Mouse (Mus musculus): ENCODE measurements around the gene Tmem251. TPM values are rescaled to one million over a fixed set of nuclear protein-coding genes. Genes with fewer than 3 reads are reported as not detected.

Gene Tmem251
- polyA plus RNA-seq, 1 experiment from 2014 or later, result 13.2 TPM

DNA sequence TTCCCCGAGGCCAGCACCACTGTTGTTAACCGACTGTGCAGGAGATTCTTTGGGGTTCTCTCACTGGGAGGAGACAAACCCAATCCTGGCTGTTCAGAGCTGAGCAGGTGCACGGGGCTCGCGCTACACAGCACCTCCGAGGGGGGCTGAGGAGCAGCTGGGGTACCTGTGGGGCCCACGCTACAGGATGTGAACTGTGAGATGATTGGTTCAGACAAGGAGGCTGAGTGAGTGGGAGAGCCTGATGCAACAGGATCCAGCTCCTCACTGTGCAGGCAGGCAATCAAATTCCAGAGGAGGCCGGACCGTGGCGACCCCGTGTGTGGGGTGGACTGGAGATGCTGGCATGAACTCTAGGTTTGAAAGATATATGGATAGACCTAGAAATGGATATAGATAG lies 21.1 kb upstream of the Tmem251 start:
- 60% methylated on average over 11 of the region's 11 CpGs for WGBS
- Histone ChIP-seq H3K27me3 (ENCODE audit: control insufficient read depth, insufficient read depth, low read length) (no peaks in the 10 kb centered on the region), H3K27ac (replicated peaks; ENCODE audit: low read depth, low read length) (no peak overlapping the region), H3K36me3 (ENCODE audit: control insufficient read depth, insufficient read depth, low read length) (no peaks in the 10 kb centered on the region), H3K4me1 (ENCODE audit: control insufficient read depth, insufficient read depth, low read length) (no peaks in the 10 kb centered on the region), H3K9ac (replicated peaks; ENCODE audit: low read length) (no peak overlapping the region), H3K4me3 (replicated peaks; ENCODE audit: low read depth, low read length) (no peak overlapping the region), H3K4me2 (ENCODE audit: low read length) (no peak overlapping the region), H3K9me3 (ENCODE audit: control insufficient read depth, low read length) (no peaks in the 10 kb centered on the region)
- no peak for ATAC-seq (ENCODE audit: low FRiP score, low TSS enrichment)
- DNase-seq, result no peak

DNA sequence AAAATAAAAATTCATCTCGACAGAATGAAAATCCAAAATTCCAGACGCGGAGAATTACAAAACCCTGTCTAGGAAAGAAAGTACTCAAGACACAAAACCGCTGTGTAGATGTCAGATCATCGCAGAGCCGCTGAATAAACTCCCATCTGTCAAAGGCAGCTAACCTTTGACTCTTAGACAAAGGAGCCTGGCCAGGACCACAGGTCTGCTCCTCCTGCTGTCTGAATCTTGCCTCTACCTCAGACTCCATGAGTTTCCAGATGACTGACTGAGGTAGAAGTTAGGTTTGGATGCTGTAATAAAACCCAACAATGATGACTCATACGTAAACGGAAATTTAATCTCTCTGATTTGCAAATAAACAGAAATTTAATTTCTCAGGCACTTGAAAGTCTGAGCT lies 20.6 kb upstream of the Tmem251 start:
- no peak for ATAC-seq (ENCODE audit: low FRiP score, low TSS enrichment)
- H3K4me2 ChIP-seq (ENCODE audit: low read length), result no peak overlapping the region
- H3K4me1 ChIP-seq (ENCODE audit: control insufficient read depth, insufficient read depth, low read length), result no peaks in the 10 kb centered on the region
- no peaks in the 10 kb centered on the region for H3K27me3 ChIP-seq (ENCODE audit: control insufficient read depth, insufficient read depth, low read length)
- no peaks in the 10 kb centered on the region for H3K9me3 ChIP-seq (ENCODE audit: control insufficient read depth, low read length)
- H3K9ac ChIP-seq (replicated peaks; ENCODE audit: low read length), result no peak overlapping the region
- no peak for DNase-seq
- no peak overlapping the region for H3K4me3 ChIP-seq (replicated peaks; ENCODE audit: low read depth, low read length)
- 66% methylated on average over 8 of the region's 8 CpGs for WGBS
- no peaks in the 10 kb centered on the region for H3K36me3 ChIP-seq (ENCODE audit: control insufficient read depth, insufficient read depth, low read length)
- H3K27ac ChIP-seq (replicated peaks; ENCODE audit: low read depth, low read length), result no peak overlapping the region

DNA sequence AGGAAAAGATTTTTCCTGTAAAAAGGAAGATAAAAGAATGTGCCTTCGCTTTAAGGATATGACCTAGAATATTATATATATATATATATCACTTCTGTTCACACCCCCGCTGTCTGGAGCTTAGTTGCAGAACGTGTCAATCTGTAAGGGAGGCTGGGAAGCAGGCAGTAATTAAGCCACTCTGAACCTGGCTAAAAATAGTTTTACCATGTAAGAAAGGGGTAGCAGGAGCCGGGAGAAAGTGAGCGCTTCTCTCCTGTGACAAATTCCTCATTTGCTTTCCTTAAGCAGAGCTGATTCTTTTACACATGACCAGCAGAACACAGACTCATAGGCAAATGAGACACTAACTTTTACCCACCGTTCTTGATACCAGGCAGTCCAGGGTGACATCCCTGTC lies 19.7 kb upstream of the Tmem251 start:
- H3K4me2 ChIP-seq (ENCODE audit: low read length), result no peak overlapping the region
- no peak overlapping the region for H3K4me3 ChIP-seq (replicated peaks; ENCODE audit: low read depth, low read length)
- H3K9ac ChIP-seq (replicated peaks; ENCODE audit: low read length), result no peak overlapping the region
- H3K36me3 ChIP-seq (ENCODE audit: control insufficient read depth, insufficient read depth, low read length), result no peaks in the 10 kb centered on the region
- H3K9me3 ChIP-seq (ENCODE audit: control insufficient read depth, low read length), result no peaks in the 10 kb centered on the region
- WGBS, result 87% methylated on average over 6 of the region's 6 CpGs
- H3K27me3 ChIP-seq (ENCODE audit: control insufficient read depth, insufficient read depth, low read length), result no peaks in the 10 kb centered on the region
- H3K27ac ChIP-seq (replicated peaks; ENCODE audit: low read depth, low read length), result no peak overlapping the region
- DNase-seq (no peak), ATAC-seq (ENCODE audit: low FRiP score, low TSS enrichment) (no peak)
- no peaks in the 10 kb centered on the region for H3K4me1 ChIP-seq (ENCODE audit: control insufficient read depth, insufficient read depth, low read length)

DNA sequence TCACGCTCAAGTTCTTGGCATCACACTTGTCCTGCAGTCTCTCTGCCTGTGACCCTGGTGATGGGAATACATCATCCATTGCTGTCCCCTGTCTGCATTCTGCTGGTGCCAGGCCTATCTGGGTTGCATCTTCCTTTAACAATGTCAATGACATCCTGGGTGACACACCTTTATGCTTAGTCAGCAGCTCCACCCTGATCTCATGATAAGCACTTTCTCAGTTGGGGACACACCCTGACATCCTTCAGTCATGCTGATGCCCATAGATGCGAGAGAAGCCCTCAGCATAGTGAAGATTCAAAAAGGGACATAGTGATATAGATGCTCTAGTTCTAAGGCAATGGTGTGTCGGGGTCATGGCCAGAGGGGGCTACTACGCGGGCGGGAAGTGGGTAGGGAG lies 18.4 kb upstream of the Tmem251 start:
- WGBS, result 92% methylated on average over 6 of the region's 6 CpGs
- no peaks in the 10 kb centered on the region for H3K36me3 ChIP-seq (ENCODE audit: control insufficient read depth, insufficient read depth, low read length)
- no peaks in the 10 kb centered on the region for H3K9me3 ChIP-seq (ENCODE audit: control insufficient read depth, low read length)
- H3K27ac ChIP-seq (replicated peaks; ENCODE audit: low read depth, low read length), result no peak overlapping the region
- H3K27me3 ChIP-seq (ENCODE audit: control insufficient read depth, insufficient read depth, low read length), result no peaks in the 10 kb centered on the region
- no peak overlapping the region for H3K9ac ChIP-seq (replicated peaks; ENCODE audit: low read length)
- DNase-seq (no peak), ATAC-seq (ENCODE audit: low FRiP score, low TSS enrichment) (no peak)
- no peak overlapping the region for H3K4me3 ChIP-seq (replicated peaks; ENCODE audit: low read depth, low read length)
- 0 out of 2 replicates have a peak, but pooled peaks cover 3% of the 10 kb centered on the region for H3K4me1 ChIP-seq (ENCODE audit: control insufficient read depth, insufficient read depth, low read length)
- H3K4me2 ChIP-seq (ENCODE audit: low read length), result no peak overlapping the region

DNA sequence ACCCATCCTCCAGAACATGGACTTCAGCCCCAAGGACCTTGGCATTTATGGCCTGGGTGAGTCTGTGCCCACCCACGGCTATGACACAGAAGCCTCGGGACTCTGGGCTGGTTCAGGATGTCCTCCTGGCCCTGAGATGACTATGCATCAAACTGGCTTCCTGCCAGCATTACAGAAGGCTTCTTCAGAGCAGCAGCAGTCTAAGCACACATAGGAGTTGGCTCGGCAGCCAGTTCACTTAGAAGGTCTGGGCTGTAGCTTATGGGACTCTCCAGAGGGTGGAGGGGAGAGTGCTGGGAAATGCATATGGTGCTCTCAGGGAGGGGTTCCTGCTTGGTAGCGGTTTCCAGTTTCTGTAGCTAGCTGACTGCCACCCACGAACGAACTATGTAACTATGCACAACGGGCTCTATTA lies 17.8 kb upstream of the Tmem251 start:
- Histone ChIP-seq H3K36me3 (ENCODE audit: control insufficient read depth, insufficient read depth, low read length) (no peaks in the 10 kb centered on the region), H3K27me3 (ENCODE audit: control insufficient read depth, insufficient read depth, low read length) (no peaks in the 10 kb centered on the region), H3K4me1 (ENCODE audit: control insufficient read depth, insufficient read depth, low read length) (peaks cover 6% of the 10 kb centered on the region), H3K4me2 (ENCODE audit: low read length) (no peak overlapping the region), H3K9ac (replicated peaks; ENCODE audit: low read length) (no peak overlapping the region), H3K27ac (replicated peaks; ENCODE audit: low read depth, low read length) (no peak overlapping the region), H3K9me3 (ENCODE audit: control insufficient read depth, low read length) (no peaks in the 10 kb centered on the region), H3K4me3 (replicated peaks; ENCODE audit: low read depth, low read length) (no peak overlapping the region)
- DNase-seq (no peak), ATAC-seq (ENCODE audit: low FRiP score, low TSS enrichment) (no peak)
- 91% methylated on average over 7 of the region's 7 CpGs for WGBS

DNA sequence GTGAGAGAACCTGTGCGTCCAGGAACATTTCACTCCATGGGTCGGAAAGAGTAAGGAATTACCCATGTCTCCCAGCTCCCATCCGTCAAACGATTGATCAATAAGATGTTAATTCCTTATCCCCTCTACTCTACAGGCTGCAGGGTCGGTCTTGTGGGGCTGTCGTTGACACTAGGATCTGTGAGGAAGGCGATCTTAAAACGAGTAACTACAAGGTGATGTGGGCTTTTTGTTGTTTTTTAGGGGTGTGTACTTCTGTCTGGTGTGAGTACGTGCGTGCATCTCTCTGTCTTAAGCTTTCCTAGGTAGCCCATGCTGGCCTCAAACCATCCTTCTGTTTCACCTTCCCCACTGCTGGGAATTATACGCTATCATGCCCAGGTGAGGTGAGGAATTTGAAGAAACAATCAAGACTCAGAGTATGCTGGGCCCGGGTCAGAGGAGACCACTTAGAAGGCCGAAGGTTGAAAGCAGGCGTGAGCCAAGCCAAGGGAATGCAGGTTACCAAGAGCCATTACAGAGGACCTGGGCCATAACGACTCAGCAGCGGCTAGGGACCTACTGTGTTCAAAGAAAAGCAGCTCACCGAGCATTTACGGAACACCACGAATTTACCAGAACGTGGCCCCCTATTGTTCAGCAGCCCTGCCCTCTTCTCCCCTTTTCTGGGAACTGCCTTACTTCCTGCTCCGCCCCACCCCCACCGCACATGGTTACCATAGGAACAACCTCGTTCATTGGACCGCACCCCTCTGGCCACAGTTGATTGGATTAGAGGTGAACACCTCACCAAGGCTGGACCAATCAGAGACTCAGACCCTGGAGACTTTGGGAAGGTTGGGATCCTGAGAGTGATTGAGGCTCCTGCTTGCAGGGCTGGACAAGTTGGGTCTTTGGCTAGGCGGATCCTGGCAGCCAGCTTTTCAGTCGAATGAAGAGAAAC lies 13.4 kb upstream of the Tmem251 start:
- Histone ChIP-seq H3K27ac (replicated peaks; ENCODE audit: low read depth, low read length) (peak overlapping the region; percentile 80), H3K9me3 (ENCODE audit: control insufficient read depth, low read length) (no peaks in the 10 kb centered on the region), H3K4me3 (replicated peaks; ENCODE audit: low read depth, low read length) (peak overlapping the region; percentile 16), H3K27me3 (ENCODE audit: control insufficient read depth, insufficient read depth, low read length) (no peaks in the 10 kb centered on the region), H3K4me1 (ENCODE audit: control insufficient read depth, insufficient read depth, low read length) (peaks cover 15% of the 10 kb centered on the region), H3K4me2 (ENCODE audit: low read length) (peak overlapping the region; percentile 46), H3K36me3 (ENCODE audit: control insufficient read depth, insufficient read depth, low read length) (no peaks in the 10 kb centered on the region), H3K9ac (replicated peaks; ENCODE audit: low read length) (no peak overlapping the region; the same call in 1 of the 2 replicates)
- ATAC-seq (ENCODE audit: low FRiP score, low TSS enrichment) (peak; percentile 97), DNase-seq (peak; percentile 95)
- 33% methylated on average over 26 of the region's 26 CpGs for WGBS

DNA sequence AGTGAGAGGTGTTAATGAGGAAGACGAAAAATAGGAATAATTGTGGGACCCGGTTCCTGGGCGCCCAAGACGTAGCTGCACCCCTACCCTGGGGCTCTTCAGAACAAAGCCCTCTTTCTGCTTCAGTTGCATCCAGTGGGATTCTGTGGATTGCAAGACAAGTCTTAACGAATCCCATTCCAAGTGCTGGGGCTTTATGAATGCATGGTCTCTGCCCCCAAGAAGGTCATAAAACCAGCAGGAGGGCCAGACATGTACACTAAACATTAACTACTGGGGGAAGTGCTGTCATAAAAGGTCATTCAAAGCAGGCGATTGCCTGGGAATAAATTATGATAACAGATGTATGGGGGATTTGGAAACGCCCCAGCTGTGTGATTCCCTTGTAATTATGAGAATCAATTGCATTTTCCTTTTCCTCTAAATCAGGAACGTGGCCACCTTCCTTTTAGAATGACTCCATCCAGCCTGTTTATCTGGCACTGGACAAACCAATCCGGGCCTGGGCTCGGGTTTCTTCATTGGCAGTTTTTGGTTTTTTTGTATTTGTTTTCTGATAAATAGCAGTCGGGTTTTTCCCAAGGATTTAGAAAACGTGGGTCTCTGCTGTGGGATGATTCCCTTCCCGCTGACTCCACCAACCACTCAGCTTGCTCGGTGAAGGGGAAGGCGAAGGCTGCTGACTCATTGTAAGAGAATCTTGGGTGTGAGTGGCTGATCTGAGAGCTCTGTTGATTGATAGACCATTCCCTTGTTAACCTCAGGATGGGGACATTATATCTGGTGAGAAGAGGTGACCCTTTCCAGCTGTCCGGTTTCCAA lies 12.6 kb upstream of the Tmem251 start:
- H3K27me3 ChIP-seq (ENCODE audit: control insufficient read depth, insufficient read depth, low read length), result no peaks in the 10 kb centered on the region
- H3K27ac ChIP-seq (replicated peaks; ENCODE audit: low read depth, low read length), result peak overlapping the region; percentile 80
- ATAC-seq (ENCODE audit: low FRiP score, low TSS enrichment), result peak; percentile 53
- DNase-seq, result peak; percentile 25
- H3K36me3 ChIP-seq (ENCODE audit: control insufficient read depth, insufficient read depth, low read length), result no peaks in the 10 kb centered on the region
- H3K4me3 ChIP-seq (replicated peaks; ENCODE audit: low read depth, low read length), result peak overlapping the region; percentile 11; the same call in 1 of the 2 replicates
- peaks cover 15% of the 10 kb centered on the region for H3K4me1 ChIP-seq (ENCODE audit: control insufficient read depth, insufficient read depth, low read length)
- 37% methylated on average over 16 of the region's 16 CpGs for WGBS
- no peaks in the 10 kb centered on the region for H3K9me3 ChIP-seq (ENCODE audit: control insufficient read depth, low read length)
- peak overlapping the region; percentile 46 for H3K4me2 ChIP-seq (ENCODE audit: low read length)
- H3K9ac ChIP-seq (replicated peaks; ENCODE audit: low read length), result no peak overlapping the region

DNA sequence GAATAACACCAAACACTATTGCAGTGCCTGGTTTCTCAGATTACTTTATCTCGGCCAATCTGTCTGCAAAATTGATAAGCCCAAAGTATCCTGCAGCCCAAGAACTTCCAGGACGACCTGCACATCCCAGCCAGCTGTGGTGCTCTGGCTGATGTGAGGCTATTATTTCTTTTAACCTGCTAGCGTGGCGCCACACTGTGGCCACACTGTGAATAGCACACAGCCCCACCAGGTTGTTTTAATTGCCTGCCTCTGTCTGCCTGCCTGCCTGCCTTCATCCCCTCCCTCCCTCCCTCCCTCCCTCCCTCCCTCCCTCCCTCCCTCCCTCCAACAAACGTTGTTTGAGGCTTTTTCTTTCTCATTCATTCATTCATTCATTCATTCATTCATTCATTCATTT lies 10.2 kb upstream of the Tmem251 start:
- ATAC-seq (ENCODE audit: low FRiP score, low TSS enrichment) (no peak), DNase-seq (peak; percentile 70)
- Histone ChIP-seq H3K9ac (replicated peaks; ENCODE audit: low read length) (no peak overlapping the region), H3K36me3 (ENCODE audit: control insufficient read depth, insufficient read depth, low read length) (no peaks in the 10 kb centered on the region), H3K27me3 (ENCODE audit: control insufficient read depth, insufficient read depth, low read length) (no peaks in the 10 kb centered on the region), H3K27ac (replicated peaks; ENCODE audit: low read depth, low read length) (no peak overlapping the region), H3K9me3 (ENCODE audit: control insufficient read depth, low read length) (no peaks in the 10 kb centered on the region), H3K4me2 (ENCODE audit: low read length) (no peak overlapping the region), H3K4me1 (ENCODE audit: control insufficient read depth, insufficient read depth, low read length) (peaks cover 15% of the 10 kb centered on the region), H3K4me3 (replicated peaks; ENCODE audit: low read depth, low read length) (no peak overlapping the region)
- WGBS, result 13% methylated on average over 4 of the region's 5 CpGs

Data from midbrain, embryonic 14.5 days (tissue).